Mouse (Mus musculus) telencephalon, adult 2 months (tissue): Measurements from ENCODE around the gene Tas2r120.
"Not testable (repeated sequence)": the region's sequence is repeated elsewhere in the genome, so short reads cannot be mapped to it uniquely, and the experiment has no call there.

Experiments
- DNase-seq: peaks from one replicate; pipeline ENCODE4 v3.0.0-alpha.2; 2011; ENCODE audit warnings: low read depth, low spot score

The Tas2r120 gene

DNA sequence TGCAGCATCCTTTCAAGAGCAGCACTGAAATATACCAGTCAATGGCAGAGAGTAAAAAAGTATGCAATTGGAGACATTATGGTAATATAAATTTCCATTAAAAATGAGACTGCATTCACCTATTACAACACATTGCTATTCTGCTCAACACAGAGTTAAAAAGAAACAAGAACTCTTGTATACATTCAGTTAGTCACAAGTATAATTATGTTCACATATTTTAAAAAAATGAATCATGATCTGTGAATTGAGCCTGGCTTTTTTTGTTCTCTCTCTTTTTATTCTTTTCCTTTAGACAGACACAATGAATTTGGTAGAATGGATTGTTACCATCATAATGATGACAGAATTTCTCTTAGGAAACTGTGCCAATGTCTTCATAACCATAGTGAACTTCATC lies at the start of gene Tas2r120:
Tas2r120 (plus strand) TSS at position 301 of the 400 bp plus-strand sequence.
- DNase-seq, result no peak

DNA sequence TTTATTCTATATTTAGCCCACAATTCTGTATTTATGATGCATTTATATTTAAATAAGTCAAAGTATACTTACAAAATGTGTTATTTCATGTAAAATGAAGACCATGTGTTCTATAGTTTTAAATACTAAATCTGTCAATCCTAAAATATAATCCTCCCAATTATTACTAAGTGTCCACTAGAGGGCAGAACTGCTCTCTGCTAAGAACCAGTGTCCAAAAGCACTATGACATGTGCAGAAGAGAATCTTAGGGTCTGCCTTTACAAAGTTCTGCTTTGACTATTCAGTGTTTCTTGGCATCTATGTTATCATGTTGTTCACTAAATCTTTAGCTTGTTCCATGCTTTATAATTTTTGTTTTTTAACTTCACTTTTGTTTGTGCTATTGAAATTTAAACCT lies 7.4 kb upstream of the Tas2r120 start:
- no peak for DNase-seq

DNA sequence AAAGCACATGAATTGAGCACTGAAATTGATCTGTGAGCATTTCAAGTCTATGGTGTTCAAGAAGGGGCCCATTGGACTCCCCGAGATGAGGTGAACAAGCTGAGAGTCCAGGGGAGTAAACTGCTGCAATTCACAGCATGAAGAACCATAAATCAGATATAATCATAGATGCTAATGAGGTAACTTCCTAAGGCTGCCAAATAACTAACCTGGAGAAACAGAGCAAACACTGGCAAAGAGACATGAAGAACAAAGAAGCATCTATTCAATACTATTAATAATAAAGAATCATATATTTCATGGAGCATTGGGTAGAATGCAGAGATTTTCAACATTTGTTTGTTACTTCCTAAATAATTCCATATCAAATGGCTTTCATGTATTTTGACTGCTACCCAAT lies 5.3 kb upstream of the Tas2r120 start, which contains the start of gene A630073D07Rik:
A630073D07Rik (minus strand) TSS at position 101 of the 400 bp plus-strand sequence.
- no peak for DNase-seq

DNA sequence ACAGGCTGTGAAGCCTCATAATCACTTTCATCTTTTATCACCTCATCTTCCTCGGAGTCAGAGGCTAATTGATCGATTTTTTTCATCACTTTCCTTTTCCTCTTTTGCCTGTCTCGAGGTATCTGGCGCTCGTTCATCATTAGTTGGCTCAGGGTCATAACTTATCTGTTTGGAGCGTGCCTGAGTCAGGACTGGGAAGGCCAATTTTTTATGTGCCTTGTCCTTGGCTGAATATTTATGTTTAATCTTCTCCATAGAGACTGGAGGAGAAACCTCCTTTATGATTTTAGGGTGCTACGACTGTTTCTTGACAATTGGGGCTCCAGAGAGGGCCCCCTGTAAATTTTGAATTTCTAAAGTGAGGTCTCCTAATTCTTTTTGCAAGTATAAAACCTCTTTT lies 34.8 kb downstream of the Tas2r120 start:
- not testable (repeated sequence) for DNase-seq

DNA sequence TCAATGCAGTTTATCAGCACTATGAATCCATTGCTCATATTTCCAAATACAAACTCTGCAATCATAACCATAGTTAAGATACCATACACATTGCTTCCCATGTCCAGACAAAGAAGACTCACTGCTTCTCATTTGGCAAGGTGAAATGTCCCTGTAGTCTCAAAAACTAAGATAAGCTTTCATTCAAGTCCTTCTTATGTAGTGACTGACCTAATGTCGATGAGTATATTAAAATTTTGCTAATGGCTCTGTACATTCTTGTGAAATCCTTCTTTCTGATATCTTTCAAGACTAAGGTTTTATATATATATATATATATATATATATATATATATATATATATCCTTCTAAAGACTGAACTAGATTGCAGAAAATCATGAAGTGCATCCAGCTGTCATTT lies 44.2 kb downstream of the Tas2r120 start, which contains the start of gene Tas2r121:
Tas2r121 (minus strand) TSS at position 101 of the 400 bp plus-strand sequence.
- no peak for DNase-seq
